8 mouse cellular contexts compared by ENCODE assay signal in the genomic region with DNA sequence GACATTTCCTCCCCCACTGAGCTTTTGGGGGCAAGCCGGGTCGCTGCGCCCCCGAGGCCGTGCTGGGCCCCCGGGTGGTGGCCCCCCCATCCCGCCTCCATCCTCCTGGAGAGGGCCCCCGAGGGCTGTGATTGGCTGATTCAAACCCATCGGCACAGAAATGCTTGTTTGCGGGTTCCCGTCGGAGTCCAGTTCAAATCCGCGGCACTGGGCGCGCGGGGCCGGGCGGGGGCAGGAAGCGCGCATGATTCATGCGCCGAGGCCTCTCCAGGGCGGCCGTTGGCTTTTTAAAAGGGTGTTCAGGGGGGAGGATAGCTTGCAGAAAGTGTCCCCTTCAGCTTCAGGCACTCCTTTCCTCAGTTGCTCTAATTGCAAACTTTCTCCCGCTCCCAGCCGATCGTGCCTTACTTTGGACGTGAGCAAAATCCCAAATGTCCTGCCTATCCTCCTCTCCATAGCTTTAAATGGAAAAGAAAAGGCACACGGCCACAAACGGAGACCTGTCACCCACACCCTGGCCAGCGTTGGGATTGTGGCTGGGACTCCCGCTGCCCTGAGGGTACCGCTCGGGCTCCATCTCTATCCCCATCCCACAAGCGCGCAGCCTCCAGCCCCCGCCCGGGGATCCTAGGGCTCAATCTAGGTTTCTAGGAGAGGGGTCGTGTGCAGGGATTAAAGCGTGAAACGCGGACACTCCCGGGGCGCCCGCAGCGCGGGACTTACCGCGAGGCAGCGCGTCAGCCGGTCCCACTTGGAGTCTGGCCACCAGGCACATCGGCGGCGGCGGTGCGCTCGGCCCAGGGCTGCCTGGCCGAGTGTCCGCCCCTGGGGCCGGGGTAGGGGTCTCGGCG. TPM values are rescaled to one million over a fixed set of nuclear protein-coding genes. Genes with fewer than 3 reads are reported as not detected.
DNase-seq lines count a peak whose midpoint lies in the region; TF ChIP-seq lines count a peak whose summit lies in the region.

TSS of gene Phf19 (minus strand) at position 809 of the 851 bp plus-strand sequence.

- H3K79me2 ChIP-seq in C2C12 (ENCODE audit: control insufficient read depth, insufficient read depth) = no peaks in the 10 kb centered on the region
- H3K79me2 ChIP-seq in liver, adult 2 months (ENCODE audit: control insufficient read depth, insufficient read depth, low read length) = no peaks in the 10 kb centered on the region

- peaks cover 34% of the 10 kb centered on the region for H3K36me3 ChIP-seq in C2C12 (ENCODE audit: control insufficient read depth, insufficient read depth)
- H3K36me3 ChIP-seq in liver, adult 2 months (ENCODE audit: control insufficient read depth, insufficient read depth, low read length) = no peaks in the 10 kb centered on the region

- peak within 1 kb of the TSS; percentile 71 for H3K4me3 ChIP-seq in C2C12 (ENCODE audit: insufficient read depth, poor library complexity, severe bottlenecking)
- H3K4me3 ChIP-seq in embryonic fibroblast, embryonic 13.5 days (ENCODE audit: insufficient read depth, low read length) = peak within 1 kb of the TSS; percentile 70
- peak within 1 kb of the TSS; percentile 54 for H3K4me3 ChIP-seq in liver, adult 2 months (ENCODE audit: insufficient read depth, low read depth, low read length)

- H3K27me3 ChIP-seq in C2C12 (ENCODE audit: control insufficient read depth, insufficient read depth, insufficient read length) = no peaks in the 10 kb centered on the region
- no peaks in the 10 kb centered on the region for H3K27me3 ChIP-seq in liver, adult 2 months (ENCODE audit: control insufficient read depth, insufficient read depth, low read length)

- H3K9ac ChIP-seq in liver, adult 2 months (ENCODE audit: low read depth, low read length) = peak within 1 kb of the TSS; percentile 62

- DNase-seq in MN1 (ENCODE audit: low spot score) = peak; percentile 15
- peak; percentile 46 to 61 for DNase-seq in heart, postnatal 36 days
- no peak for DNase-seq in liver, adult 2 months (ENCODE audit: extremely low read depth, low read depth, low spot score)
- peak; percentile 62 to 63 for DNase-seq in natural killer cell, adult 2 months (ENCODE audit: low spot score in 2 of 2)
- peak; percentile 59 for DNase-seq in urinary bladder, postnatal 14 days (ENCODE audit: low spot score)
- DNase-seq in frontal cortex, postnatal 14 days (ENCODE audit: low spot score in 2 of 2) = no peak

- H3K79me3 ChIP-seq in C2C12 (ENCODE audit: low read depth) = no peaks in the 10 kb centered on the region

- TF ChIP-seq POLR2A in embryonic fibroblast, embryonic 13.5 days (IDR thresholded peaks at IDR 0.05; ENCODE audit: low read depth, low read length) = peak; percentile 55
- no peak for TF ChIP-seq POLR2A in liver, adult 2 months (IDR thresholded peaks at IDR 0.05; ENCODE audit: extremely low read depth, insufficient read depth, low read length)

- intact Hi-C loops in heart, postnatal 36 days (cut with DNase I) = loop anchor here (2.0 kb wide), 1 partner anchor 57 kb away; no protein-coding TSS in a partner anchor

- H3ac ChIP-seq in C2C12 (ENCODE audit: control insufficient read depth, insufficient read length, low read depth) = peak within 1 kb of the TSS; percentile 36

- TF ChIP-seq CTCF in C2C12 (IDR thresholded peaks at IDR 0.05; ENCODE audit: control insufficient read depth, insufficient read depth, insufficient read length) = no peak
- no peak for TF ChIP-seq CTCF in embryonic fibroblast, embryonic 13.5 days (IDR thresholded peaks at IDR 0.05; ENCODE audit: borderline replicate concordance, insufficient read depth, low read length)
- TF ChIP-seq CTCF in liver, adult 2 months (IDR thresholded peaks at IDR 0.05; ENCODE audit: low read depth, low read length) = no peak

- H3K4me1 ChIP-seq in embryonic fibroblast, embryonic 13.5 days (ENCODE audit: control insufficient read depth, insufficient read depth, low read length) = no peaks in the 10 kb centered on the region
- H3K4me1 ChIP-seq in liver, adult 2 months (ENCODE audit: control insufficient read depth, insufficient read depth, low read length) = peaks cover 2% of the 10 kb centered on the region; the same call in 1 of the 2 replicates

- H3K27ac ChIP-seq in embryonic fibroblast, embryonic 13.5 days (ENCODE audit: insufficient read depth, low read length) = no peak within 1 kb of the TSS
- no peak within 1 kb of the TSS for H3K27ac ChIP-seq in liver, adult 2 months (replicated peaks; ENCODE audit: insufficient read depth, low read depth, low read length)

- 3% methylated on average over 61 of the region's 64 CpGs for WGBS in liver, adult 2 months

TF ChIP-seq in C2C12, 6 proteins besides CTCF, POLR2A, EP300 and RAD21:
- no peak for TF ChIP-seq MYOD1 (IDR thresholded peaks at IDR 0.05; ENCODE audit: control insufficient read depth, insufficient read length, low read depth)
- no peak for TF ChIP-seq CEBPB (IDR thresholded peaks at IDR 0.05; ENCODE audit: low read depth)
- TF ChIP-seq USF1 (IDR thresholded peaks at IDR 0.05; ENCODE audit: low read depth) = no peak
- TF ChIP-seq MAX (IDR thresholded peaks at IDR 0.05) = no peak
- TF ChIP-seq MYOG (IDR thresholded peaks at IDR 0.05; ENCODE audit: control insufficient read depth, extremely low read depth, insufficient read length) = no peak
- no peak for TF ChIP-seq FOSL1 (IDR thresholded peaks at IDR 0.05; ENCODE audit: insufficient read depth, low read length, poor library complexity, severe bottlenecking)
TF ChIP-seq in C2C12: peak in this region for 0.

RNA-seq across cellular contexts. Expression of gene Phf19, which starts in this region (rescaled TPM):
- polyA plus RNA-seq in C2C12 (2012; fragmentation: generic; extraction: Trizol) = 7.6 TPM
- polyA plus RNA-seq in embryonic fibroblast, embryonic 13.5 days (2011; ENCODE audit: insufficient read length, low read depth, missing spikeins) = 5.9 and 7.6 TPM in 2 replicates
- under 1 TPM; 0.78 to 0.98 TPM for total RNA-seq in heart, postnatal 36 days (2021)
- 0.20 and 0.55 TPM in 2 replicates for total RNA-seq in liver, adult 2 months (2014; rRNA removed)
- 0.21 and 0.61 TPM in 2 replicates for polyA plus RNA-seq in liver, adult 2 months (2012; rRNA removed)

Comparison
In these comparisons a context has a peak if more than half of its experiments do, and no peak if none do; other contexts are left out.
1. Peak in DNase-seq in heart, postnatal 36 days; RNA of the gene not detected or under 1 TPM.
2. DNase-seq: peak in MN1 (single experiment), natural killer cell, adult 2 months (2 of 2) and urinary bladder, postnatal 14 days (single experiment); none in liver, adult 2 months (single experiment) and frontal cortex, postnatal 14 days (0 of 2).
3. Peak in every context shown above with its lines, with median percentiles within 50 percentile points of each other: H3K4me3 ChIP-seq.